Mouse (Mus musculus) erythroblast, embryonic 14.5 days (primary cell): Measurements from ENCODE around the gene Adamts1.

Source experiments
- GATA1 ChIP-seq: IDR thresholded peaks from 2 replicates; pipeline ENCODE4 v1.6.1; 2012; ENCODE audit warnings: low read length, inconsistent platforms, mixed read lengths
- TAL1 ChIP-seq: IDR thresholded peaks from 3 replicates; pipeline ENCODE4 v1.6.1; 2012; ENCODE audit warnings: low read length, inconsistent platforms, mixed read lengths

GRCm38 (mm10) chr16:85822330-85822916, 19.5 kb upstream of the Adamts1 start:
- TF ChIP-seq GATA1: no peak
- no peak for TF ChIP-seq TAL1
